ENCODE assay signal across 8 mouse cellular contexts in genomic region chr11:75631561-75632225, GRCm38 (mm10). TPM values are rescaled to one million over a fixed set of nuclear protein-coding genes. Genes with fewer than 3 reads are reported as not detected.
DNase-seq lines count a peak whose midpoint lies in the region; ATAC-seq and TF ChIP-seq lines count a peak whose summit lies in the region.

No protein-coding gene starts in this region.

- H3K9ac ChIP-seq in hindbrain, postnatal 0 days (replicated peaks; ENCODE audit: low read length), result peak overlapping the region; percentile 71
- peak overlapping the region; percentile 80 for H3K9ac ChIP-seq in liver, postnatal 0 days (replicated peaks)
- H3K9ac ChIP-seq in stomach, embryonic 14.5 days (replicated peaks; ENCODE audit: low read depth, low read length), result peak overlapping the region; percentile 15; the same call in 1 of the 2 replicates

- H3K9me3 ChIP-seq in embryonic facial prominence, embryonic 10.5 days, result no peaks in the 10 kb centered on the region
- H3K9me3 ChIP-seq in hindbrain, postnatal 0 days (ENCODE audit: low read length), result no peaks in the 10 kb centered on the region
- no peaks in the 10 kb centered on the region for H3K9me3 ChIP-seq in liver, postnatal 0 days (ENCODE audit: low read length)
- no peaks in the 10 kb centered on the region for H3K9me3 ChIP-seq in stomach, embryonic 14.5 days (ENCODE audit: control insufficient read depth, low read depth, low read length)

- peak overlapping the region; percentile 84 for H3K4me2 ChIP-seq in hindbrain, postnatal 0 days (ENCODE audit: low read depth, low read length)
- H3K4me2 ChIP-seq in liver, postnatal 0 days (ENCODE audit: low read depth, low read length), result peak overlapping the region; percentile 91
- peak overlapping the region; percentile 74 for H3K4me2 ChIP-seq in stomach, embryonic 14.5 days (replicated peaks; ENCODE audit: low read depth, low read length)

- ATAC-seq in hindbrain, postnatal 0 days, result no peak
- ATAC-seq in liver, postnatal 0 days, result no peak
- ATAC-seq in stomach, embryonic 14.5 days (ENCODE audit: insufficient number of reproducible peaks, insufficient read depth, low FRiP score, low read depth), result no peak

- H3K4me3 ChIP-seq in spleen, adult 2 months (ENCODE audit: extremely low read depth, insufficient read depth, insufficient read length), result peak overlapping the region; percentile 88; the same call in 1 of the 2 replicates
- peak overlapping the region; percentile 82 for H3K4me3 ChIP-seq in embryonic facial prominence, embryonic 10.5 days
- H3K4me3 ChIP-seq in hindbrain, postnatal 0 days (ENCODE audit: low read length), result peak overlapping the region; percentile 70
- peak overlapping the region; percentile 76 for H3K4me3 ChIP-seq in liver, postnatal 0 days (ENCODE audit: low read depth, low read length)
- H3K4me3 ChIP-seq in stomach, embryonic 14.5 days (ENCODE audit: low read depth, low read length), result peak overlapping the region; percentile 45

- H3K36me3 ChIP-seq in spleen, adult 2 months (ENCODE audit: control insufficient read depth, insufficient read depth, low read length), result peaks cover 24% of the 10 kb centered on the region
- H3K36me3 ChIP-seq in embryonic facial prominence, embryonic 10.5 days (replicated peaks), result peaks cover 17% of the 10 kb centered on the region
- peaks cover 20% of the 10 kb centered on the region for H3K36me3 ChIP-seq in hindbrain, postnatal 0 days (ENCODE audit: insufficient read depth, low read length)
- peaks cover 27% of the 10 kb centered on the region for H3K36me3 ChIP-seq in liver, postnatal 0 days (replicated peaks; ENCODE audit: insufficient read depth, low read length)
- H3K36me3 ChIP-seq in stomach, embryonic 14.5 days (ENCODE audit: control insufficient read depth, insufficient read depth, low read length), result peaks cover 8% of the 10 kb centered on the region; the same call in 1 of the 2 replicates

- peak in 1 of 2 experiments; percentile 46 for DNase-seq in spleen, adult 2 months (ENCODE audit: low read depth in 1 of 2, low spot score in 2 of 2)
- DNase-seq in spleen, postnatal 14 days (ENCODE audit: low spot score in 2 of 2), result no peak
- DNase-seq in embryonic facial prominence, embryonic 10.5 days (ENCODE audit: low spot score), result peak; percentile 19
- peak; percentile 50 for DNase-seq in hindbrain, postnatal 0 days (ENCODE audit: low spot score)
- no peak for DNase-seq in liver, postnatal 0 days
- no peak for DNase-seq in layer of hippocampus, postnatal 25 days (ENCODE audit: extremely low spot score in 1 of 2, low spot score in 1 of 2)
- no peak for DNase-seq in left cerebral cortex, adult 18-20 months (ENCODE audit: low spot score in 2 of 2)

- no peaks in the 10 kb centered on the region for H3K27me3 ChIP-seq in spleen, adult 2 months (ENCODE audit: control insufficient read depth, insufficient read depth, low read length)
- no peaks in the 10 kb centered on the region for H3K27me3 ChIP-seq in embryonic facial prominence, embryonic 10.5 days (replicated peaks; ENCODE audit: low read depth, poor library complexity, severe bottlenecking)
- H3K27me3 ChIP-seq in hindbrain, postnatal 0 days (ENCODE audit: insufficient read depth, low read length), result no peaks in the 10 kb centered on the region
- H3K27me3 ChIP-seq in liver, postnatal 0 days (ENCODE audit: insufficient read depth, low read length), result no peaks in the 10 kb centered on the region
- H3K27me3 ChIP-seq in stomach, embryonic 14.5 days (ENCODE audit: control insufficient read depth, insufficient read depth, low read length), result no peaks in the 10 kb centered on the region

- TF ChIP-seq POLR2A in spleen, adult 2 months (IDR thresholded peaks at IDR 0.05; ENCODE audit: low read depth, low read length), result no peak

- H3K27ac ChIP-seq in spleen, adult 2 months (ENCODE audit: insufficient read depth, low read length), result no peak overlapping the region
- no peak overlapping the region for H3K27ac ChIP-seq in embryonic facial prominence, embryonic 10.5 days (replicated peaks)
- H3K27ac ChIP-seq in hindbrain, postnatal 0 days, result peak overlapping the region; percentile 77; the same call in 1 of the 2 replicates
- H3K27ac ChIP-seq in liver, postnatal 0 days (ENCODE audit: low read depth), result peak overlapping the region; percentile 70
- H3K27ac ChIP-seq in stomach, embryonic 14.5 days (ENCODE audit: low read length), result no peak overlapping the region

- peak; percentile 9; the same call in 1 of the 2 replicates for TF ChIP-seq CTCF in spleen, adult 2 months (IDR thresholded peaks at IDR 0.05; ENCODE audit: extremely low read depth, insufficient read depth, insufficient read length, insufficient replicate concordance)
- peak; percentile 63 for TF ChIP-seq CTCF in hindbrain, postnatal 0 days (IDR thresholded peaks at IDR 0.05; ENCODE audit: low read depth)
- peak; percentile 65 for TF ChIP-seq CTCF in liver, postnatal 0 days (IDR thresholded peaks at IDR 0.05; ENCODE audit: low read depth)

- peaks cover 6% of the 10 kb centered on the region; the same call in 1 of the 2 replicates for H3K4me1 ChIP-seq in spleen, adult 2 months (ENCODE audit: control insufficient read depth, insufficient read depth, insufficient read length)
- H3K4me1 ChIP-seq in embryonic facial prominence, embryonic 10.5 days, result peaks cover 37% of the 10 kb centered on the region
- H3K4me1 ChIP-seq in hindbrain, postnatal 0 days (ENCODE audit: insufficient read depth, low read length), result peaks cover 8% of the 10 kb centered on the region; the same call in 1 of the 2 replicates
- peaks cover 32% of the 10 kb centered on the region for H3K4me1 ChIP-seq in liver, postnatal 0 days (ENCODE audit: insufficient read depth)
- H3K4me1 ChIP-seq in stomach, embryonic 14.5 days (ENCODE audit: control insufficient read depth, insufficient read depth, low read length), result 0 out of 2 replicates have a peak, but pooled peaks cover 5% of the 10 kb centered on the region

- no peak for TF ChIP-seq EP300 in liver, postnatal 0 days (IDR thresholded peaks at IDR 0.05; ENCODE audit: low read depth)

- 13% methylated on average over 13 of the region's 13 CpGs for WGBS in spleen, adult 2 months
- WGBS in embryonic facial prominence, embryonic 10.5 days, result 13% methylated on average over 13 of the region's 13 CpGs
- WGBS in hindbrain, postnatal 0 days, result 5% methylated on average over 13 of the region's 13 CpGs
- 12% methylated on average over 13 of the region's 13 CpGs for WGBS in liver, postnatal 0 days (ENCODE audit: insufficient replicate concordance)
- 5% methylated on average over 13 of the region's 13 CpGs for WGBS in stomach, embryonic 14.5 days

RNA-seq across cellular contexts. Expression of gene Inpp5k, which starts 0.9 kb away (rescaled TPM):
- 56.9 and 65.0 TPM in 2 replicates for polyA plus RNA-seq in spleen, adult 2 months (2012; rRNA removed)
- polyA plus RNA-seq in embryonic facial prominence, embryonic 10.5 days (2016; fragmentation: Nextera tagmentation; extraction: Ambion mirVana), result 16.5 and 19.0 TPM in 2 replicates
- 52.1 and 53.2 TPM in 2 replicates for total RNA-seq in hindbrain, postnatal 0 days (2014; rRNA removed)
- 38.8 and 43.9 TPM in 2 replicates for polyA plus RNA-seq in hindbrain, postnatal 0 days (2015; fragmentation: Nextera tagmentation; extraction: Ambion mirVana)
- 16.7 TPM in 2 replicates for polyA plus RNA-seq in liver, postnatal 0 days (2015; fragmentation: Nextera tagmentation; extraction: Ambion mirVana)
- 25.9 and 27.7 TPM in 2 replicates for polyA plus RNA-seq in stomach, embryonic 14.5 days (2014; fragmentation: Nextera tagmentation; extraction: Ambion mirVana)
- total RNA-seq in layer of hippocampus, postnatal 25 days (2021), result 10 to 100 TPM; 40.6 to 46.7 TPM
- total RNA-seq in left cerebral cortex, adult 18-20 months (2021), result 10 to 100 TPM; 36.1 to 36.6 TPM

RNA-seq across cellular contexts. Expression of gene Myo1c, which starts 18.6 kb away (rescaled TPM):
- polyA plus RNA-seq in spleen, adult 2 months (2012; rRNA removed), result 130 and 157 TPM in 2 replicates
- polyA plus RNA-seq in embryonic facial prominence, embryonic 10.5 days (2016; fragmentation: Nextera tagmentation; extraction: Ambion mirVana), result 19.3 and 22.3 TPM in 2 replicates
- total RNA-seq in hindbrain, postnatal 0 days (2014; rRNA removed), result 20.5 and 22.4 TPM in 2 replicates
- 9.3 and 9.5 TPM in 2 replicates for polyA plus RNA-seq in hindbrain, postnatal 0 days (2015; fragmentation: Nextera tagmentation; extraction: Ambion mirVana)
- polyA plus RNA-seq in liver, postnatal 0 days (2015; fragmentation: Nextera tagmentation; extraction: Ambion mirVana), result 19.4 and 22.4 TPM in 2 replicates
- 31.2 and 34.3 TPM in 2 replicates for polyA plus RNA-seq in stomach, embryonic 14.5 days (2014; fragmentation: Nextera tagmentation; extraction: Ambion mirVana)
- total RNA-seq in layer of hippocampus, postnatal 25 days (2021), result 10 to 100 TPM; 11.8 to 18.6 TPM
- 10 to 100 TPM; 20.9 to 25.1 TPM for total RNA-seq in left cerebral cortex, adult 18-20 months (2021)

RNA-seq across cellular contexts. Expression of gene Pitpna, which starts 43.8 kb away (rescaled TPM):
- polyA plus RNA-seq in spleen, adult 2 months (2012; rRNA removed), result 51.7 and 54.1 TPM in 2 replicates
- 61.5 TPM in 2 replicates for polyA plus RNA-seq in embryonic facial prominence, embryonic 10.5 days (2016; fragmentation: Nextera tagmentation; extraction: Ambion mirVana)
- 90.7 and 91.4 TPM in 2 replicates for total RNA-seq in hindbrain, postnatal 0 days (2014; rRNA removed)
- polyA plus RNA-seq in hindbrain, postnatal 0 days (2015; fragmentation: Nextera tagmentation; extraction: Ambion mirVana), result 95.9 and 109 TPM in 2 replicates
- 30.1 and 36.7 TPM in 2 replicates for polyA plus RNA-seq in liver, postnatal 0 days (2015; fragmentation: Nextera tagmentation; extraction: Ambion mirVana)
- polyA plus RNA-seq in stomach, embryonic 14.5 days (2014; fragmentation: Nextera tagmentation; extraction: Ambion mirVana), result 74.4 and 91.8 TPM in 2 replicates
- total RNA-seq in layer of hippocampus, postnatal 25 days (2021), result 100 to 1,000 TPM; 281 to 305 TPM
- 100 to 1,000 TPM; 330 to 343 TPM for total RNA-seq in left cerebral cortex, adult 18-20 months (2021)

RNA-seq across cellular contexts. Expression of gene Crk, which starts 47.4 kb away (rescaled TPM):
- polyA plus RNA-seq in spleen, adult 2 months (2012; rRNA removed), result 43.1 and 54.4 TPM in 2 replicates
- 112 and 114 TPM in 2 replicates for polyA plus RNA-seq in embryonic facial prominence, embryonic 10.5 days (2016; fragmentation: Nextera tagmentation; extraction: Ambion mirVana)
- 83.3 and 111 TPM in 2 replicates for total RNA-seq in hindbrain, postnatal 0 days (2014; rRNA removed)
- polyA plus RNA-seq in hindbrain, postnatal 0 days (2015; fragmentation: Nextera tagmentation; extraction: Ambion mirVana), result 82.3 and 82.5 TPM in 2 replicates
- 35.0 and 36.0 TPM in 2 replicates for polyA plus RNA-seq in liver, postnatal 0 days (2015; fragmentation: Nextera tagmentation; extraction: Ambion mirVana)
- 101 and 104 TPM in 2 replicates for polyA plus RNA-seq in stomach, embryonic 14.5 days (2014; fragmentation: Nextera tagmentation; extraction: Ambion mirVana)
- 100 to 1,000 TPM; 118 to 134 TPM for total RNA-seq in layer of hippocampus, postnatal 25 days (2021)
- total RNA-seq in left cerebral cortex, adult 18-20 months (2021), result 100 to 1,000 TPM; 126 to 132 TPM

Comparison
In these comparisons a context has a peak if more than half of its experiments do, and no peak if none do; other contexts are left out.
1. DNase-seq: peak in embryonic facial prominence, embryonic 10.5 days (single experiment) and hindbrain, postnatal 0 days (single experiment); none in spleen, postnatal 14 days (0 of 2), liver, postnatal 0 days (single experiment), layer of hippocampus, postnatal 25 days (0 of 2) and left cerebral cortex, adult 18-20 months (0 of 2).
2. H3K27ac ChIP-seq: peak in hindbrain, postnatal 0 days (single experiment) and liver, postnatal 0 days (single experiment); none in spleen, adult 2 months (single experiment), embryonic facial prominence, embryonic 10.5 days (single experiment) and stomach, embryonic 14.5 days (single experiment).
3. CTCF ChIP-seq: peak in every context shown above with its lines; median percentile 65 in liver, postnatal 0 days; 63 in hindbrain, postnatal 0 days; 9 in spleen, adult 2 months.
4. H3K9ac ChIP-seq: peak in every context shown above with its lines; median percentile 80 in liver, postnatal 0 days; 71 in hindbrain, postnatal 0 days; 15 in stomach, embryonic 14.5 days.
5. Peak in every context shown above with its lines, with median percentiles within 50 percentile points of each other: H3K4me3 ChIP-seq and H3K4me2 ChIP-seq.